Mouse (Mus musculus): ENCODE measurements around the gene Cx3cl1. TPM values are rescaled to one million over a fixed set of nuclear protein-coding genes. Genes with fewer than 3 reads are reported as not detected.
A peak's percentile ranks its signal among the peaks of the same experiment; 100 is the strongest.

Cx3cl1 gene
- polyA plus RNA-seq, 1 experiment from 2014 or later: 8.1 TPM

- H3K36me3 ChIP-seq (ENCODE audit: control insufficient read depth, insufficient read depth, low read length): no peaks in the 10 kb centered on the region
- ATAC-seq (ENCODE audit: insufficient number of reproducible peaks, insufficient read depth, low FRiP score, low read depth): peak; percentile 29; the same call in 1 of the 2 replicates
- no peak overlapping the region for H3K27ac ChIP-seq (replicated peaks in 1 of 2; ENCODE audit: control insufficient read depth in 1 of 2, insufficient read depth in 1 of 2, low read depth in 2 of 2, low read length in 2 of 2)
- no peak overlapping the region for H3K4me3 ChIP-seq (ENCODE audit: control insufficient read depth in 1 of 2, insufficient read depth in 1 of 2, low read depth in 1 of 2, low read length in 2 of 2)
- H3K9me3 ChIP-seq (ENCODE audit: control insufficient read depth, low read length): no peaks in the 10 kb centered on the region
- H3K9ac ChIP-seq (ENCODE audit: low read length): no peak overlapping the region
- WGBS: 32% methylated on average over 6 of the region's 6 CpGs
- H3K4me1 ChIP-seq (ENCODE audit: control insufficient read depth in 2 of 2, insufficient read depth in 2 of 2, low read length in 2 of 2): peaks cover 0 to 3% of the 10 kb centered on the region in 2 experiments; a peak in 1 of 4 replicates
- H3K27me3 ChIP-seq (ENCODE audit: control insufficient read depth, insufficient read depth, low read length): no peaks in the 10 kb centered on the region
- H3K4me2 ChIP-seq (ENCODE audit: low read length): 0 out of 2 replicates have a peak overlapping the region, but pooled peaks have one; percentile 12
These were observed 40.9 kb downstream of the Cx3cl1 start for GRCm38 (mm10) chr8:94812645-94813098.

GRCm38 (mm10) chr8:94814556-94814955 lies 42.7 kb downstream of the Cx3cl1 start:
- H3K4me2 ChIP-seq (ENCODE audit: low read length): no peak overlapping the region
- no peak for ATAC-seq (ENCODE audit: insufficient number of reproducible peaks, insufficient read depth, low FRiP score, low read depth)
- no peak overlapping the region for H3K4me3 ChIP-seq (ENCODE audit: control insufficient read depth in 1 of 2, insufficient read depth in 1 of 2, low read depth in 1 of 2, low read length in 2 of 2)
- H3K27ac ChIP-seq (replicated peaks in 1 of 2; ENCODE audit: control insufficient read depth in 1 of 2, insufficient read depth in 1 of 2, low read depth in 2 of 2, low read length in 2 of 2): no peak overlapping the region
- no peaks in the 10 kb centered on the region for H3K9me3 ChIP-seq (ENCODE audit: control insufficient read depth, low read length)
- H3K9ac ChIP-seq (ENCODE audit: low read length): no peak overlapping the region
- H3K27me3 ChIP-seq (ENCODE audit: control insufficient read depth, insufficient read depth, low read length): no peaks in the 10 kb centered on the region
- peaks cover 0 to 3% of the 10 kb centered on the region in 2 experiments; a peak in 1 of 4 replicates for H3K4me1 ChIP-seq (ENCODE audit: control insufficient read depth in 2 of 2, insufficient read depth in 2 of 2, low read length in 2 of 2)
- 0% methylated on average over 1 of the region's 1 CpGs for WGBS
- 0 out of 2 replicates have a peak, but pooled peaks cover 2% of the 10 kb centered on the region for H3K36me3 ChIP-seq (ENCODE audit: control insufficient read depth, insufficient read depth, low read length)

GRCm38 (mm10) chr8:94817933-94818332 lies 46.1 kb downstream of the Cx3cl1 start:
- Histone ChIP-seq H3K9me3 (ENCODE audit: control insufficient read depth, low read length) (no peaks in the 10 kb centered on the region), H3K27me3 (ENCODE audit: control insufficient read depth, insufficient read depth, low read length) (no peaks in the 10 kb centered on the region), H3K27ac (replicated peaks in 1 of 2; ENCODE audit: control insufficient read depth in 1 of 2, insufficient read depth in 1 of 2, low read depth in 2 of 2, low read length in 2 of 2) (no peak overlapping the region), H3K4me3 (ENCODE audit: control insufficient read depth in 1 of 2, insufficient read depth in 1 of 2, low read depth in 1 of 2, low read length in 2 of 2) (no peak overlapping the region), H3K9ac (ENCODE audit: low read length) (no peak overlapping the region), H3K36me3 (ENCODE audit: control insufficient read depth, insufficient read depth, low read length) (peaks cover 28% of the 10 kb centered on the region), H3K4me2 (ENCODE audit: low read length) (no peak overlapping the region), H3K4me1 (ENCODE audit: control insufficient read depth in 2 of 2, insufficient read depth in 2 of 2, low read length in 2 of 2) (no peaks in the 10 kb centered on the region)
- 87% methylated on average over 11 of the region's 11 CpGs for WGBS
- ATAC-seq (ENCODE audit: insufficient number of reproducible peaks, insufficient read depth, low FRiP score, low read depth): no peak

GRCm38 (mm10) chr8:94819671-94820179 lies 47.9 kb downstream of the Cx3cl1 start:
- Histone ChIP-seq H3K36me3 (ENCODE audit: control insufficient read depth, insufficient read depth, low read length) (peaks cover 45% of the 10 kb centered on the region), H3K9ac (ENCODE audit: low read length) (no peak overlapping the region), H3K9me3 (ENCODE audit: control insufficient read depth, low read length) (no peaks in the 10 kb centered on the region), H3K4me2 (ENCODE audit: low read length) (no peak overlapping the region), H3K27me3 (ENCODE audit: control insufficient read depth, insufficient read depth, low read length) (no peaks in the 10 kb centered on the region), H3K4me1 (ENCODE audit: control insufficient read depth in 2 of 2, insufficient read depth in 2 of 2, low read length in 2 of 2) (no peaks in the 10 kb centered on the region), H3K4me3 (ENCODE audit: control insufficient read depth in 1 of 2, insufficient read depth in 1 of 2, low read depth in 1 of 2, low read length in 2 of 2) (no peak overlapping the region), H3K27ac (replicated peaks in 1 of 2; ENCODE audit: control insufficient read depth in 1 of 2, insufficient read depth in 1 of 2, low read depth in 2 of 2, low read length in 2 of 2) (no peak overlapping the region)
- WGBS: 42% methylated on average over 6 of the region's 6 CpGs
- no peak for ATAC-seq (ENCODE audit: insufficient number of reproducible peaks, insufficient read depth, low FRiP score, low read depth)

- WGBS: 84% methylated on average over 7 of the region's 7 CpGs
- Histone ChIP-seq H3K27me3 (ENCODE audit: control insufficient read depth, insufficient read depth, low read length) (no peaks in the 10 kb centered on the region), H3K9me3 (ENCODE audit: control insufficient read depth, low read length) (no peaks in the 10 kb centered on the region), H3K9ac (ENCODE audit: low read length) (no peak overlapping the region), H3K36me3 (ENCODE audit: control insufficient read depth, insufficient read depth, low read length) (peaks cover 54% of the 10 kb centered on the region), H3K4me3 (ENCODE audit: control insufficient read depth in 1 of 2, insufficient read depth in 1 of 2, low read depth in 1 of 2, low read length in 2 of 2) (no peak overlapping the region), H3K4me1 (ENCODE audit: control insufficient read depth in 2 of 2, insufficient read depth in 2 of 2, low read length in 2 of 2) (no peaks in the 10 kb centered on the region), H3K27ac (replicated peaks in 1 of 2; ENCODE audit: control insufficient read depth in 1 of 2, insufficient read depth in 1 of 2, low read depth in 2 of 2, low read length in 2 of 2) (no peak overlapping the region), H3K4me2 (ENCODE audit: low read length) (no peak overlapping the region)
- no peak for ATAC-seq (ENCODE audit: insufficient number of reproducible peaks, insufficient read depth, low FRiP score, low read depth)
These were observed 48.7 kb downstream of the Cx3cl1 start for GRCm38 (mm10) chr8:94820553-94820952.

- Histone ChIP-seq H3K4me3 (ENCODE audit: control insufficient read depth in 1 of 2, insufficient read depth in 1 of 2, low read depth in 1 of 2, low read length in 2 of 2) (no peak overlapping the region), H3K27me3 (ENCODE audit: control insufficient read depth, insufficient read depth, low read length) (no peaks in the 10 kb centered on the region), H3K4me1 (ENCODE audit: control insufficient read depth in 2 of 2, insufficient read depth in 2 of 2, low read length in 2 of 2) (no peaks in the 10 kb centered on the region), H3K27ac (replicated peaks in 1 of 2; ENCODE audit: control insufficient read depth in 1 of 2, insufficient read depth in 1 of 2, low read depth in 2 of 2, low read length in 2 of 2) (no peak overlapping the region), H3K36me3 (ENCODE audit: control insufficient read depth, insufficient read depth, low read length) (peaks cover 62% of the 10 kb centered on the region), H3K4me2 (ENCODE audit: low read length) (no peak overlapping the region), H3K9ac (ENCODE audit: low read length) (no peak overlapping the region), H3K9me3 (ENCODE audit: control insufficient read depth, low read length) (no peaks in the 10 kb centered on the region)
- WGBS: 86% methylated on average over 2 of the region's 2 CpGs
- ATAC-seq (ENCODE audit: insufficient number of reproducible peaks, insufficient read depth, low FRiP score, low read depth): no peak
These were observed 49.6 kb downstream of the Cx3cl1 start for GRCm38 (mm10) chr8:94821381-94821780.

- Histone ChIP-seq H3K4me3 (ENCODE audit: control insufficient read depth in 1 of 2, insufficient read depth in 1 of 2, low read depth in 1 of 2, low read length in 2 of 2) (no peak overlapping the region), H3K9me3 (ENCODE audit: control insufficient read depth, low read length) (no peaks in the 10 kb centered on the region), H3K4me2 (ENCODE audit: low read length) (no peak overlapping the region), H3K4me1 (ENCODE audit: control insufficient read depth in 2 of 2, insufficient read depth in 2 of 2, low read length in 2 of 2) (no peaks in the 10 kb centered on the region), H3K27ac (replicated peaks in 1 of 2; ENCODE audit: control insufficient read depth in 1 of 2, insufficient read depth in 1 of 2, low read depth in 2 of 2, low read length in 2 of 2) (no peak overlapping the region), H3K27me3 (ENCODE audit: control insufficient read depth, insufficient read depth, low read length) (no peaks in the 10 kb centered on the region), H3K36me3 (ENCODE audit: control insufficient read depth, insufficient read depth, low read length) (peaks cover 75% of the 10 kb centered on the region), H3K9ac (ENCODE audit: low read length) (no peak overlapping the region)
- 73% methylated on average over 23 of the region's 23 CpGs for WGBS
- ATAC-seq (ENCODE audit: insufficient number of reproducible peaks, insufficient read depth, low FRiP score, low read depth): no peak
These were observed 51.1 kb downstream of the Cx3cl1 start for GRCm38 (mm10) chr8:94822637-94823560.
